Mouse (Mus musculus) CH12F3 (cell line): ENCODE measurements around the gene Stxbp6.

ENCODE experiments used
- in situ Hi-C: fragments of 300-500 bp; cut with MboI; formaldehyde crosslinking; loops from 2 replicates; pipeline ENCODE4 v1.14.3; 2020; ENCODE audit warnings: low sequenced_read_pairs

The Stxbp6 gene

DNA sequence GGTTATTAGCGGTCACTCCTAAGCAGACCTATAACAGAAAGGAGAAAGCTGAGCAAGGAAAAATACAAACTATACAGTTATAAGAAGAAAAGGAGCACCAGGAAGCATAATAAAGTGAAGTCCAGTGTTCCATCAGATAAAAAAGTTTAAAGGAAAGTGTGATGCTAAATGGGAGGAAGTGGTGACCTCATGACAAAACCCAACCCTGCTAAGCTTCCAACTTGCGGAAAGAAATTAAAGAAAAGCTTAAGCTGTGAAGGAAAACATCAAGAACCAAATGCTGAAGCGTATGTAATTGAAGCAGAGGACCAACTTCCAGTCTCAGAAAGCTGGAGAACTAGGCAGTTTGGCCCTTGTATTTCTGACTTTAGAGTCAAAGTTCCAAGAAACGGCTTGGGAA lies 77.1 kb downstream of the Stxbp6 start:
- in situ Hi-C loops = no loop called here

DNA sequence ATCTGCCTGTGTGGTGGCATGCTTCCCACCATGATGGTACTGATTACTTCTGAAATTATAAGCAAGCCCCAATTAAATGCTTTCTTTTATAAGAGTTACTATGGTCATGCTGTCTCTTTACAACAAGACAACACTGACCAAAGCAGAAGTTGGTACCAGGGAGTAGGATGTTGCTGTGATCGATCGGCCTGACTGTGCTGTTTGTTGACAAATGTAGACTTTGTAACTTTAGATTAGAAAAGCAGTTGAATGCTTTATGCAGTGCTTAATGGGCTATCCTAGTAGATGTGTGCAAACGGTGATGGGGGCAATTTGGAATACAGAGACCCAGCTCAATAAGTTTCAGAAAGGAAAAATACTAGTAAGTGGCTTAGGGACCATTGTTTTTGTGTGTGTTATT lies 77.6 kb downstream of the Stxbp6 start:
- in situ Hi-C loops = no loop called here

DNA sequence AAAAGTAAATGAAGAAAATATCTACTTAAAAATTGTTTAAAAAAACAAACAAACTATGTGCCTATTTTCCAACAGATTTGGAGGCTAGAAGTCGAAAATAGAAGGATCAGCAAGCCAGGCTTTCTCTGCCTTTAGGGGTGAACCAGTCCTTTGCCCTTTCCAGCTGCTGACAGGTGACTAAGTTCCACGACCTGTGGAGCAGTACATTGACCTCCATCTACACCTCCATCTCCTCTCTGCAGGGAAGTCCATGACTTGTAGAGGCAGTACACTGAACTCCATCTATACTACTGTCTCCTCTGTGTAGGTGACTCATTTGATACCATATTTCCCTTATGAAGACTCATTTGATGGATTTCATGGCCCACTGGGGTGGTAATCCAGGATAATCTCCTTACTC lies 78.2 kb downstream of the Stxbp6 start:
- in situ Hi-C loops = no loop called here

DNA sequence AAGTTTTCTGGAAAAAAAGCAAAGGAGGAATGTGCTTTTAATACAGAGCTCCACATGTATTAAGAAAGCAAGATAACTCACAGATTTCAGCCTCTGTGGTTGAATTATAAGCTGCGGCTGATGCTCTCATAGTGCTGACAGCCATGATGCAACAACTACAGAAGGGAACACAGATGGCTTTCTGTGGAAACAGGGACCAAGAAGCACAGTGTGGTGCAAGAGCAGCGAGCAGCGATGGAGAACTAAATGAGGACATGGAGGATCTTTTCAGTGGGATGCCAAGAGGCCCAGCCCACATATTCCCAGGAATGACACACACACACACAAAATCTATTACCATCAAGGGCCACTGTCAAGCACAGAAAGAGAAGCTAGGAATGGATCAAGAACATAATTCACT lies 81.1 kb downstream of the Stxbp6 start:
- in situ Hi-C loops = no loop called here

DNA sequence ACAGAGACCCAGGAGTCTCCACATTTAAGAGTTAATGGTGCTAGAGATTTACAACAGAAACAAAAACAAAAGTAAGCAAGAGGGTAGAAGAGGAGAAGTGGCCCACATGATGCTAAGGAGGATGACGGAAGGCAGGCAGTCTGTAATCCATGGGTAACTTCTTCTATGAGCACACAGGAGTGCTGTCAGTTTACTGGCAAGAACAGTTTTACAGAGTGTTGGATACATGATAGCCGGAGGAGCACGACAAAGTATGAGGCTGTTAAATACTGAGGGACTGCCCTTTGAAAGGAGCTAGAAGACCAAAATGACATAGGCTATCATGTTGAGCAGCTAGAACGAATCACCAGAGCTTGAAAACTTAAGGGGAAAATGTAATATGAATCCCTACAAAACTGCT lies 81.7 kb downstream of the Stxbp6 start:
- in situ Hi-C loops = no loop called here

DNA sequence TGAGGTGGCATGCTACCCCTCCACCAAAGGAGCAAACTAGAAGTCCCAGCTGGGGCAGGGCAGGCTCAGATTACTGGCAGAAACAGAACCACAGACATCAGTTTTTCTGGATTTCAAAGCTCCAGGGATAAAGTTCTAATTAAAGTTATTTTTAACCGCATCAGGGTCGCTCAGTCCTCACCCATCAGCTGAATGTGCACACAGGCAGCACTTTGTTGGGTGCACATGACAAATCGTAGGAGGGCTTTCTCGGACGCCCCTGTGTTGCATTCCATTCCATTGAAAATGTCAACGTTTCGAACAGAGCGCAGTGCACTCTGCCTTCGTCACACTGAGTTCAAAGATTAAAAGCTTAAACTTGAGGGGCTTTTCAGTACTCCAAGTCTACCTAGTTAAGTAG lies 84.1 kb downstream of the Stxbp6 start:
- in situ Hi-C loops = no loop called here

DNA sequence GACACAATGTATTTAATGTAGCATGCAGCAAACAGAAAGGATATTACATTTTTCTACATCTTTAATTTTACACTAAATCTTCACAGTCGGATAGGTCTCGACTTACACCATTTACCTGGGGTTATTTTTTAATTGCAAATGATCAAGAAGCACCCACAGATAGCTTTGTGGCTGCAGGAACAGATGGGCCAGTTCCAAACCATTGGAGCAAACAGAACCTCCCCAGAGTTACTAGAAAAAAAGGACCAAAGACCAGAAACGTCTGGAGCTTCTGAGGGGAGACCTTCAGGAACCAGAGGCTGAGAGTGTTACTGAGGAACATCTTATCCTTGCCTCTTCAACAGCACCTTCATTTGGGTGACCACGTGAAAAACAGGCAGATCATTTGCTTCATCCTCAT lies 85.5 kb downstream of the Stxbp6 start:
- in situ Hi-C loops = no loop called here

DNA sequence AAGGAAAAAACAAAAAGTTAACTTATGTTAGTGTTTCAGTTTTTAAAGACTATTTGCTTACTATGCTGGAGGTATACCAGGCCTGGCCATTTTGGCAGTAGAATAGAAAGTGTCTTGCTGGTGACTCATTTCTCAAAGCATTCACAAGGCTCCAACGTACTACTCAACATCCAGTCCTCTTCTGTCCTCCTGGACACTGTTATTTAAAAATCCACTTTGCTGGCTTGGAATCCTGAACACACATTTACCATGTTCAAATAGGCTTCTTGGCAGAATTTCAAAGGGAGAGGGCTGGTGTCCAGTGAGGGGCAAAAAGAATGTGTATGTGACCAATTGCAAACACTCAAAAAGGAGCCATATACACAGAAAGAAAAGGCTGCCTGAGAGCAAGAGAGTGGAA lies 86.7 kb downstream of the Stxbp6 start:
- in situ Hi-C loops = no loop called here

DNA sequence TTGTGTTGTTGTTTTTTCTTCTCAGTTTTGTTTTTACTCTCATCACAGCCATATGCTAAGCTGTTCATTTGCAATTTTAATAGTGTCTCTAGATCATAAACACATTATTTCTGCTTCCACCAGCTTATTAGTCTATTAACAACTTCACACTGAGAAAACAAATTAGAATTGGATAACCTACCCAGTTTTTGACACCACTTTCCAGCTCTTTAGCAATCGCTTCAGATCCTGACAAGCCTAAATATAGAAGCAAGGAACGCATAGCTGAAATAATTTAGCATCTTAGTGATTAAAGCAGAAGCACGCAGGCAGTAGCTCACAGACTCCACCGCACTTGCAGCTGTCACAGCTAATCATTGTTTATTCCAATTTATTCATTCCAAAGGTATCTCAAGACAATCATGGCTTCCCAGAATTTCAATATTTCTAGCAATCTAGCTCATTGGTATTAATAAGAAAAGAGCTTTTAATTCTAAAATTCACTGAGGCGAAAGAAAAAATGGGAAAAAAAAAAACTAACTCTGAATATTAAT lies 95.1 kb downstream of the Stxbp6 start:
- in situ Hi-C loops = no loop called here

DNA sequence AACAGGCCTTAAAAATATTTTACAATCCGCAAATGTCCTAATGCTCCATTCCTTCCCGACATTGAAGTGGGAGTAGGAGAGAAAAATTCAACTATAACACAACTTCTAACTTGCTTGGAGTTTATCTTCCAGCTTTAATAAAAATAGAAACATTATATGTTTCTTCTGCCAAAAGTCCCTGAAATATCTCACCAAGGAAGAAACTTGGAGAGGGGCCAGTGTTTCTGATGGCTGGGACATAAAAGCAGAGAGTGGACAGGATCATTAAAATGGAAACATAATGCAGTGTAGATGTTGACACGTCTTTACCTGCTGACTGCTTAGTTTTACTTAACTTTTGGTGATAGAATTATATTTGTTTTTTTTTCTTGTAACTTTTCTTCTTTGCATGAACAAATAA lies 99.2 kb downstream of the Stxbp6 start:
- in situ Hi-C loops = no loop called here

DNA sequence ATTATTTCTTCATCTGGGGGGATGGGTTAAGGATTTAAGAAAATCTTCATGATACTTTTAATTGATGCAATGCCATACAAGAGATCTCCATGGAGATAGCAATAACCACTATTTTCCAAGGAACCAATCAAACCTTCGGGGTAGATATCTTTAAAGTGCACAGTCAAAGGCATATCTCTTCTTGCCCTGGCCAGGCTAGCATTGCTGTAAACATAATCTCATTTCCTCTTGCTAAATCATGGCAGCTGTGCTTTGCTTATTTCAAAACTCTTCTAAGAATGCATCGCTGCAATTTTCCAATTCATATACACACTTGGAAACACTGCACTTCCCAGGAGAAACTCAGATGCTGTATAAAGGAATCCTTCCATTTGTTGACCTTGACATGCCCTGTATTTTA lies 103.0 kb downstream of the Stxbp6 start:
- in situ Hi-C loops = no loop called here

DNA sequence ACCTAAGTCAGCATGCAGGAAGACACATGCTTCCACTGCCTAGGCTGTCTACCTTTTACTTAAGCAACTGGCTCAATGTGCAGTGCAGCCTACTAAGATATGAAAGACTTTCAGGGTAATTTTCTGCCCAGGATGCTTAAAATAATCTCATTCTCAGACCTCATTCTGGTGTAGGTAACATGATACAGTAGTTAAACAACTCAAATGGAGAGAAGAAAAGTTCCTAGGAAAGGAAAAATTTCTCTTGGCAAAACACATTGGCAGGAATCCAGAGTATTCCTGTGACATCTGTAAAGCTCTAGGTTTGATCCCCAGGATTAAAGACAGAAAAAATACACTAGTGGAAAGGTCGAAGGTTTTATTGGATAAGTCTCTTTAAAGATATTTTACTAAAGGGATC lies 107.1 kb downstream of the Stxbp6 start:
- in situ Hi-C loops = no loop called here

DNA sequence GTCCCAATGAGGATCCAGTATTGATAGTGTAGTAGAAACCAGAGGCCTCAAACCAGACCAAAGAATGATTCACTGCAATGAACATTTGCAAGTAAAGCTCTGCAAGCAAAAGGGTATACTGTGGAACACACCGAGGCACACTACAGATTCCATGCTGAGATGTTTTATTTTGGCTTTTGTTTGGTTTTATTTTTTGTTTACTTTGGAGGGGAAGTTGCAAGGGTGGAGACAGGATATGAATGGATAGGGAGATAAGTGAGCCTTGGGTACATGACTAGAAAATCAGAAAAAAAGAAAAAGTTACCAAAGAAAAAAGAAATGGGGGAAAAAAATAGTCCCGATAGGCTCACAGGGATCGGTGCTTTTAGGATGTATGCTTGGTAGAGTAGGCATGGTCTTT lies 117.0 kb downstream of the Stxbp6 start:
- in situ Hi-C loops = no loop called here

DNA sequence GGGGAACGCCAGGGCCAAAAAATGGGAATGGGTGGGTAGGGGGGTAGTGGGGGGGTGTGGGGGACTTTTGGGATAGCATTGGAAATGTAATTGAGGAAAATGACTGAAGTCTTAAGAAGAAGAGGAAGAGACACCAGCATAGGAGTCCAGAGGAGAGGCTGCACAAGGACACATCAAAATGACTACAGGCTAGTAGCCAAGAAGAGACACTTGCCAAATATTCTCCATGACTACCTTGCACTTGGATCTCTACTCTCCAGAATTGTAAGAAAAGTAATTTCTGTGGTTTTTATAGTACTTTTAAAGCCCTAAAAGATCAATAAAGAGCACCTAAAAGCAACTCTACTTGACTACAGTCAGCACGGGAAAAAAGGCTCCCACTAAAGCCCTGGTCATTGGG lies 121.4 kb downstream of the Stxbp6 start:
- in situ Hi-C loops = no loop called here

DNA sequence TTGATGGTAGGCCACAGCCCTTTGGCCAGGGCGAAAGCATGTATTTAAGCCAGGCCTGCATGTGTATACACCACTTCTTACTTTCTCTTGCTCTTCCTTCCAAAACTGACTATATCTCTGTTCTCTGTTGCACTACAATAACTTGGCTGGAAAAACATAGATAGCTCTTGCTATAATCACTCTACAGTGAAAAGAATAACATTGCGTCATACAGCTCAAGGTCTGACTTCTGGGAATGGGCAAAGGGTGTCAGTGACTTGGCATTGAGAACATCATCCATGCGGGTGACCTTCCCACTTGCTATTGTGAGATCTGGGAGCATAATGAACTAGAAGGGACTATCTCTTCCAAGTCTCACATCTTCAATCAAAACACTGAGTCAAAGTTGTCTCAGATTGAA lies 122.4 kb downstream of the Stxbp6 start:
- in situ Hi-C loops = no loop called here

DNA sequence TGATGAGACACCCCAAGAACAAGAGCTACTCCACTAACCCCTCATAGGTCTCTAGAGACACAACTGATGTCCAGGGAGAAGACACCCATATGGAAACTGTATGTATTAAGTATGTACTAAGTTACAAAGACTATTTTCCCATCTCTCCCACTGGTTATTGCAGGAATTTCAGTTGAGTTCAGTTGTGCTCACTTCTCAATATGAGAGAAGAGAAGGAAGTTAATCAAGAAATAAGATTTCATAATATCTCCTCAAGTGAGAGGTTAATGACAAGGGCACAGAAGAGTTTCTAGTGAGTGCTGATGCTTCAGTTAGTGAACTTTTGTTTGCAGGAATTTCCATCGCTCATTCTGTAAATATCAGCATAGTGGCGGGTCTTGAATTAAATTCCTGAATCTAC lies 124.0 kb downstream of the Stxbp6 start:
- in situ Hi-C loops = no loop called here

DNA sequence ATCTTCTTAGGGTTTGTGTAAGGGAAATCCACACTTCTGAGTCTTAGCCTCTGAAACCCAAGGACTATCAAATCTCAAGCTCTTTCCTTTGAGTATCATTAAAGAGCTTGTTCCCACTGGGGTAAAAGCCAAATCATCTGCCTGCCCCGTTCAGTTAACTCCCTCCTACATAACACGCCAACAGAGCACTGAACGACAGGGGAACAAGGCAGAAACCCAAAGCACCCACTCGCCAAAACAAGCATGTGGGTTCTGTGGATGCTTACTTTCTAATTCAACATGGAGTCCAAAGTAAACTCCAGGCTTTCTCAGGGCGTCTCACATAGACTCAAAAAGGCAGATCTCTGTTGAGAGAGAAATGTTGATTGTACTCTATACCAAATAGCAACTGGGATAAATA lies 126.7 kb downstream of the Stxbp6 start:
- in situ Hi-C loops = no loop called here

DNA sequence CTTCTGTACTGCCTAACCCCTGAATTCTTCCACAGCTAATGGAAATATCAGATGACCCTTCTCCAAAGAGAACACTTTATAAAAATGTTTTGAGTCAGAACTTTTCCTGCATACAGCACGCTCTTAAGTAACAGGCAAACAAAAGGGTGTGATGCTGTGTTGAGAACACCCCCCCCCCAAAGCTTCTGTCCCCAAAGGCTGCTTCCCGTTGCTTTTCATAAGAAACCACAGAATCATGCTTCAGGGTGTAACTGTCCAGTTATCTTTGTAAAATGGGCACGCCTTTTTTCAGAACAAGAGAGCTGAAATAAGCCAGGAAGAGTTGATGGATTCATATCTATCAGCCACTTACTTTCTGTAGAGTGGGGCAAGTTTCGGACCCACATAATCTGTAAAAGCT lies 134.2 kb downstream of the Stxbp6 start:
- in situ Hi-C loops = no loop called here

DNA sequence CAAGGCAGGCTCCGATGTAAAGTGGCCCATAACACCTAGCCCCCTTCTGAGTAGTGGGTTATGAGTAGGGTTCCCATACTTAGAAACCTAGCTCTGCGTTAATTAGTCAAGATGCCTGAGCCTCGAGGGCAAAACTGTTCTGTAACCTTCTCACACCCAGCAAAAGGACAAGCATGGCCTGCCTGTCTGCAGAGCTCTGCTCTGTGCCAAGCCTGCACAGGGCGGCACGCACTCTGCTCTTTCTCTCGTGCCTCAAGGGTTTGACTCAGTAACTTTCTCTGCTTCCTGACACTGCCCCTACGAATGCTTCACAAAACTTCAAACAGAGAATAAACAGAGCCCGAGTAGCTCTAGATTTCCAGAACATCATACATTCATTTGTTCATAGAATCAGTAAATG lies 135.4 kb downstream of the Stxbp6 start:
- in situ Hi-C loops = no loop called here

DNA sequence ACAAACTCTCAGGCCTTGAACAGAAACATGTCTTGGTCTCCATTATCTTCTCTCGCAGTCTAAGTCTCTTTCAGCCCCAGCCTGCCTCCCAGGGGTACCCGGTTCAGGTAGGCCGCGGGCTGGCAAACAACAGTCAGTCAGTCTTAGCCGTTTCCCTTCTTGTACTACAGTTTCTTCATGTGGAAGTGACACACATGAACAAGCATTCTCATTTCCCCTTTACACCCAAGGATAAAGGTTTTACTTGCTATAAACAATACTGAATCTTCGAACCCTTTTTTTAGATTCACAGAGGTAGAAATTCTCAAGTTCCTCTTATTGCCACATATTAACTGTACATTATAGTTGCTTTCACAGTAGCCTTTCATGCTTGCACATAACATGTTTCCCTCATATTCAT lies 141.6 kb downstream of the Stxbp6 start:
- in situ Hi-C loops = no loop called here

DNA sequence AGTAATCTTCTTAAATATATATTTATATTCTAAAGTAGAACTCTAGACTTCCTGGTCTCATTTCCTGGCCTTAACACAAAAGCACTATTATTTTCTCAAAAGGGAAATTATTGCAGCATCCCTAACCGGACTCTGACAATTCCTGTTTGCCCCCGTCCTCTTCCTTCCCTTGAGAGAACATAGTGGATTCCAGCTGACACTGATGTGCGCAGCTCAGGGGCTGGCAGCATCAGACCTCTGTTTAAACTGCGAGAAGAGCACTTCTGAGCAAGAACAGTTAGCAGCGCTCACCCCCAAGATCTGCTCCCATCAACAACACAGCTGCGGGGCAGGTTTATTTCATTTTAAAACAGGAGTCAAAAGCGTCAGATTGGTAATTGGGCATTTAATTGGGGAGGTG lies 142.8 kb downstream of the Stxbp6 start:
- in situ Hi-C loops = no loop called here

DNA sequence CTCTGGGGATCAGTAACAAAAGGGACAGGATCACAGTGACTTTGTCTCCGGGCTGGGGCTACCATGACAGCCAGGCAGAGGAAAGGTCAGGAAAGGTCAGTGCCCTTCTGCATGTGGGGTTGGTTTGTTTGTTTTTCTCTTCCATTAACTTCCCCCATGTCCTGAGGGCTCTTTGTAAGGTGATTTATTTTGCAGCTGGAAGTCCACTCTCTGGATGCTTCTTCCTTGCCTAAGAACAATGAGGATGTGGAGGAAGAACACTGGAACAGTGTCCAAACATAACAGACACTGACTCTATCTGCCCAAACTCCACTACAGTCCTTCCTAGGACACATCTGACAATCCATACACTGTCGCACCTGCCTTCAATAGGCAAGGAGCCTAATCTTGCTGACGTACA lies 146.1 kb downstream of the Stxbp6 start:
- in situ Hi-C loops = no loop called here

DNA sequence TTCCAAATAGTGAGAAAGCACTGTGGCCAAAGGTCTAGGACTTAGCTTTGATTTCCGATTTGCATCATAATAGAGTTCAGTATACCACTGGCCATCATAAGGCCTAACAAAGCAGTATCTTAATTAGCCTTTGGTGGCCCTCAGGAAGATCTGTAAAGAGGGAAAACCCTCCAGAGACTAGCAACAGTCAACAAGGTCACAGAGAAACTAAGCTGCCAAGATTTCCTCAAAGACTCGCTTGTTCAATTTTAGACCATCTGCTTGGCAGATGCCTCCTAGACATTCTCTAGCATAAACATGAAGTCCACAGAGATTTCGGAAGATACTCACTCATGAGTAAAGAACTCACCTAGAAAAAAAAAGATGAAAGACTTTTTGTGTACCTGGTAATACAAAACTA lies 148.6 kb downstream of the Stxbp6 start:
- in situ Hi-C loops = no loop called here

DNA sequence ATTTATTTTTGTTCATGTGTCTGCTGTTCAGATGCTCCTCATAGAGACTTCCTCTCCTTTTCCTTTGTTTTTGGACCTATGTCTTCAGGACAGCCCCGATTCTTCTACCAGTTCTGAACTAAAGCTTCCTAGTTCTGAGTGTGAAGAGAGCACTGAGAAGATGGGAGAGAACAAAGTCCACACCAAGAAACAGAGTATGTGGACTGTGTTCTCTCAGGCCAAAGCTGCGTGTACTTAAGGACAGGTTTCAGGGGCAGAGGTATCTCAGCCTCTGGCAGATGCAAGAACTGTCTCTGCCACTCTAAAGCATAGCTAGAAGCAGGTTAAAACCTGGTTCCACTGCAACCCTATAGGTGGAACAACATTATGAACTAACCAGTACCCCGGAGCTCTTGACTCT lies 151.2 kb downstream of the Stxbp6 start:
- in situ Hi-C loops = no loop called here
